Mouse (Mus musculus) lung, postnatal 0 days (tissue): ENCODE measurements at regions not wholly inside any gene's neighbourhood (a gene's known extent, or its start where the extent isn't known, plus 50 kb on each side); places are given as distances from the start of the nearest gene placed in this dataset.

ENCODE experiments used
- CTCF ChIP-seq: IDR thresholded peaks from 2 replicates; pipeline ENCODE4 v1.5.1; 2016; ENCODE audit warnings: antibody characterized with exemption, mild to moderate bottlenecking
- EP300 ChIP-seq: IDR thresholded peaks from 2 replicates; pipeline ENCODE4 v1.6.1; 2016; ENCODE audit warnings: antibody characterized with exemption, mild to moderate bottlenecking, control low read depth

GRCm38 (mm10) chr17:52162559-52163397 lies 329.7 kb upstream of the Satb1 start:
- TF ChIP-seq EP300, result no peak
- TF ChIP-seq CTCF, result no peak
